Mouse (Mus musculus): Measurements from ENCODE around the gene Slc12a9.

Slc12a9 gene

DNA sequence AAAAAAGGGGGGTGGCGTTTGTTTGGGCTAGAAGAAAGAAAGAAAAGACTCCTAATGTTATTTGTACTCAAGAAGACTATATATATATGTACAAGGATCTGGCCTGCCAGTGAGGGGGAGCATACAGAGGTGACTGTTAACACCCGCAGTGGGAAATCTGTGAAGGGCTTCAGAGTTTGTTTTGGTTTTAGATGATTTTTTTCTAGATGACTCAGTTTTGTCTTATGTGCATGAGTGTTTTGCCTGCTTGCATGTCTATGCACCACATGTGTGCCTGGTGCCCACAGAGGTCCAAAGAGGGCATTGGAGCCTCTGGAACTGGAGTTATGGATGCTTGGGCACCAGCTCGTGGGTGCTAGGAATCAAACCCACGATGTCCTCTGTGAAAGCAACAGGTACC, 13.6 kb upstream of the Slc12a9 start:
- no peak for DNase-seq (ENCODE audit: extremely low read depth, insufficient read length, low spot score)

DNA sequence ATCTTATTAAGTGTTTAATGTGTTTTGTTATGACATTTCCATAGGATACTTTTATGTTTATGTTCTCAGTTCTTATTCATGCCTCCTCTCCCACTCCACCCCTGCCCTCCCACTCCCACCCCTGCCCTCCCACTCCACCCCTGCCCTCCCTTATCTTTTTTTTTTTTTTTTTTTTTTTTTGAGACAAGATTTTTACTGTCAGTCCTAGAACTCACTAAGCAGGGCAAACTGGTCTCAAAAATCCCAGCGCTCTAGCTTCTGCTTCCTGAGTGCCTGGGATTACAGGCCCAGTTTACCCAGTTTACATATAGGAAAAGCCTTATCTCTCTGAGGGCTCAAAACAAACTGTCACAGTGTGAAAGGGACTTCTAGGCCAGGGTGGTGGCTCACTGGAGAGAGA, 13.0 kb upstream of the Slc12a9 start:
- DNase-seq (ENCODE audit: extremely low read depth, insufficient read length, low spot score): no peak

DNA sequence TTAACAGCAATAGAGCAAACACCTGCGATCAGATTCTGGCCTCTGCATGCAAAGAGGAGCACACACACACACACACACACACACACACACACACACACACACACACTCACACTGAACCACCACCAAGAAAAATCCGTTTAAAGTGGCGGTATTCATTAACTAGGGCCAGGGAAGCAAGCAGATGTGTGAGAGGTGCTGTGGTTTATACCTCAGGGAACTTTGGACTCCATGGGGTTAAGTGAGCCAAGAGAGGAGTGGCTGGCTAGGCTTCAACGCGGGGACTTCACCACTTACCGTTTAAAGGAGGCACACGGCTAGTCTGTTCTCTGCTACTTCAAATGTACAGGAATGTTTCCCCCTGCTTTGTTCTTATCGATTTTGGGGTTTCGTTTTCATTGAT, 12.4 kb upstream of the Slc12a9 start:
- peak; percentile 42 for DNase-seq (ENCODE audit: extremely low read depth, insufficient read length, low spot score)

DNA sequence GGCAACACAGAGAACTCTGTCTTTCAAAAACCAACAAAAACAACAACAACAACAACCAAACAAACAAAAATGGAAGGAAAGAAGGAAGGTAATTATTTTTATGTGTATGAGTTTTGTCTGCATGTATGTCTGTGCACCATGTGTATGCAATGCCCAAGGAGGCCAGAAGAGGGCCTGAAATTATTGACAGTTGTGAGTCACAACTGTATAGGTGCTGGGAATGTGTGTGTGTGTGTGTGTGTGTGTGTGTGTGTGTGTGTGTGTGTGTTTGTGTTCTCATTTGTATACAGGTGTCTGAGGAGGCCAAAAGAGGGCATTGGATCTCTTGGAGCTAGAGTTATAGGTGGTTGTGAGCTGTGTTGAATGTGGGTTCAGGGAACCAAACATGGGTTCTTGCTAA, 10.5 kb upstream of the Slc12a9 start:
- no peak for DNase-seq (ENCODE audit: extremely low read depth, insufficient read length, low spot score)

DNA sequence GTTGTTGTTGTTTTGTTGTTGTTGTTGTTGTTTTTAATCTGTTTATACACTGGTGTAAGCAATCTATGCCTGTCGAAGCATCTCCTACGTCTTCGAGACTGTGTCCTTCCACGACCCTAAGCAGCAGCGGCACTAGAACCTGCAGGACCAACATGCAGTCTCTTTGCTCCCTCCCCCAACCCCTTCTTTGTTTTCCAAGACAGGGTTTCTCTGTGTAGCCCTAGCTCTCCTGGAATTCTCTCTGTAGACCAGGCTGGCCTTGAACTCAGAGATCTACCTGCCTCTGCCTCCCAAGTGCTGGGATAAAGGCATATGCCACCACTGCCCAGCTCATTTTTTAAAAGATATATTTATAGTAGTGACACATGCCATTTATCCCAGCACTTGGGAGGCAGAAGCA, 10.0 kb upstream of the Slc12a9 start:
- no peak for DNase-seq (ENCODE audit: extremely low read depth, insufficient read length, low spot score)

DNA sequence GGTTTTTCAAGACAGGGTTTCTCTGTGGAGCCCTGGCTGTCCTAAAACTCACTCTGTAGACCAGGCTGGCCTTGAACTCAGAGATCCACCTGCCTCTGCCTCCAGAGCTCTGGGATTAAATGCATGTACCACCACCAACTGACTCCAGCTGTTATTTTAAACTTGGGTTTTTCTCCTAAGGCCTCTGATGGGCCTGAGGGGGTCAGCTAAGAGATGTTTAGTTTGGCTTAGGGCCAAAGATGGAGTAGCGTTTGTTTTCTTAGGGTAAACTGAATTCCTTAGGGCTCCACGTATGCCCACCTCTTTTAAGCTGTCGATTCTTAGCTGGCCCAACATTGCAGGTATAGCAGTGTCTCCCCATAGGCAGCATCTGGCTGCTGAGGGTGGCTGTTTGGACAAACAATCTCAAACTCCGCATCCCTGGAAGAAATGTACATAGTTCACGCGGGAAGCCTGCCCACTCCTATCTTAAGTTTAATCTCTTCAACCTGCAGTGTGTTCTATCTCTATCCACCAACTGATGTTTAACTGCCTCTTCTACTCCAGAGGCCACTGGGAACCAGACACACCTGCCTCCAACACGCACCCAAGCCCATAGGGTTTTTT, 9.1 kb upstream of the Slc12a9 start:
- DNase-seq (ENCODE audit: extremely low read depth, insufficient read length, low spot score): no peak

DNA sequence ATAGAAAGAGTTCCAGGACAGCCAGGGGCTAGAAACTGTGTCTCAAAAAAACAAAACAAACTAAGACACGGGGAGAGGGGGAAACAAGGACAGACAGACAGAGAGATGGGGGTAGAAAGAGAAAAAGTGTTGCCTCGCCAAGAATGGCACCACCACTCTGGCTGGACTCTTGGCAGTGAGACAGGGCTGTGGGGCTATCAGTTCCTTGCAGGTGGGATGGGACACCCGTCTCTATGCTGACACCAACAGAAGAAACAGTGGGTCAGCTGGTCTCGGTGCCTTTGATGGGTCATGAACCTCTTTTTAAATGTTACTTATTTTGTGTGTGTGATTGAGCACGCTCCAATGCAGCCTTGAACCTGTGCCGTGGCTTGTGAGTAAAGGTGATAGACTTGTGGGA, 6.8 kb upstream of the Slc12a9 start:
- no peak for DNase-seq (ENCODE audit: extremely low read depth, insufficient read length, low spot score)

DNA sequence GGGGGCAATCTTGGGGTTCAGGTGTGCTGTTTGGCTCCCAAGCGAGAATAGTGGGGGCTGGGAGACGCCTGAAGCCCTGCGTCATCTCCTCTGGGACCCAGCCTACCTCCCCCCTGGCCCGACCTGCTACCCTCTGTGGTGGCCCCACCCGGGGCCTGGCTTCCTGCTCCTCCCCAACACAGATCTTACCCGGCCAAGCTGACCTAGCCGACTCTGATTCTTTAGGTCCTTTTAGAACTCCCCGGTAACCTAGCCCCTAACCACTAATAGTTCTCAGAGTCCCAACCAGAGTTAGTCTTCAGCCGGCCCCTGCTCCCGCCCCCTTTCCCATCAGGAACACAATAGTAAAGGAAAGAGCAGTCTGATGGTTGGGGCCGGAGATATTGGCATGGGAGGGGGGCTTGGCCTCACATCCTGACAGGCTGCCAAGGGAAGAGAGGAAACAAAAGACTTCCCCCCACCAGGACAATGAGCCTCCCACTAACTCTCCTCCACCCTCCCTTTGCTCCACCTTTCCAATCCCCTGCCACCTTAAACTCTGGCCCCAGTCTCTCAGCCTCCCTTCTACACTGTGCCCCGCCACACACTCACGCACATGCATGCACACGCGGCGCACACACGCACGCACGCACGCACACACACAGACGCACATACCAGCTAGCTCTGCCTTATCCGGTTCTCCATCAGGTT, 6.0 kb upstream of the Slc12a9 start:
- DNase-seq (ENCODE audit: extremely low read depth, insufficient read length, low spot score): peak; percentile 74

DNA sequence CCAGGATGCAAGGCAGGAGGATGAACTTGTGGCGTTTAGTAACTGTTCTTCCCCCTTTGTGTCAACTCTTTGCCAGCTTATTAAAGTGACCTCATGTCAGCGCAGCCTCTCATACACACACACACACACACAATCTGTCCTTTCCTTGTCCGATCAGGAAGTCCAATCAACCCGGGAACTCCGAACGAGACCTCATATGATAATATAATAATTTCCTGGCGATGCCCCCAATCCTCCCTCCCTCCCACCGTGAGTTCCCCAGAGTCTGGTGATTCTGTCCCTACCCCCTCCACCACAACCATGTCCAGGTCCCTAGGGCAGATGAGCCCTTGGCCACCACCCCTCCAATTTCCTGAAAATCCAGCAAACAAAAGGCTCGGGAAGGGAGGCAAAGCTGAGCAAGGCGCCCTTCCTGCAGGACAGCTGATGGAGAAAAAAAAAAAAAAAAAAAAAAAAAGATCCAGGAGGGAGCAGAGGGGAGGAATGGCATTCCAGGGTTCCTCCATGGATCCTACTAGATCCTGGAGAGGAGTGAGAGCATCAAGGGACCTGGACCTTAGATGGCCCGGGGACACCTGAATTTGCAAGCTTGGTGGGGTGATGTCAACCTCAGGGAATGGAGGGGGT, 5.4 kb upstream of the Slc12a9 start:
- DNase-seq (ENCODE audit: extremely low read depth, insufficient read length, low spot score): peak; percentile 78

DNA sequence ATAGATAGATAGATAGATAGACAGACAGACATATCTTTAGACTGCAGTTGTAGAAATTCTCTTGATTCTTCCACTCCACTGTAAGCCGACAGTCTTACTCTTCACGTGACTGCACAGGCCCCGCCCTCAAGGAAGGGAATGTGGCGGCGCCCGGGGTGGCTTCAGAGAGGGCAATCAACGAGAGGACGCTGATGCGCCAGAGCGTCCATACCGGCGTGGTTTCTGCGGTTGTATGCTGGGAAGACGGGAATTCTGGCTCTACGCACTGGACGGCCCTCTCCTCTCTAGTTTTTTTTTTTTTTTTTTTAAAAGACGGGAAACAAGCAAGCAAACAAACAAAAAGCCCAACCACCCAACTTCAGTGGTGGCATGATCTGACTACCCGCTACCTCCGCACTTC, 4.9 kb upstream of the Slc12a9 start:
- peak; percentile 89 for DNase-seq (ENCODE audit: extremely low read depth, insufficient read length, low spot score)

DNA sequence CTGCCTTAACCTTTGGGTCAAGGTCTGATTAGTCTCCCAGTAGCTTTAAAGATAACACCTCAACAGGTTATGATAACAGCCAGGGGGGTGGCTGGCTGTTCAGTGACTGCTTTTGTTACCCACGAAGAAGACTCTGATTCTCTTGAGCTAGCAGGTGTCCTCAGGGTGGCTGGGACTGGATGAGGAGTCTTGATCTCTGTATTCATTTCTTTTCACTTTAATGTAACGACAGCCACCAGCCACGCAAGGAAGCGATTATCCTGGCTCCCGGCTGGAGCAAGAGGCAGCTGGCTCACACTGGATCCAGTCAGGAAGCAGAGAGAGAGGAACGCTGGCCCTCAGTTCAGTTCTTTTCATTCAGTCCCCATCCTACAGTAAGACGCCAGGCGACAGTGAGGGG, 3.8 kb upstream of the Slc12a9 start:
- no peak for DNase-seq (ENCODE audit: extremely low read depth, insufficient read length, low spot score)

DNA sequence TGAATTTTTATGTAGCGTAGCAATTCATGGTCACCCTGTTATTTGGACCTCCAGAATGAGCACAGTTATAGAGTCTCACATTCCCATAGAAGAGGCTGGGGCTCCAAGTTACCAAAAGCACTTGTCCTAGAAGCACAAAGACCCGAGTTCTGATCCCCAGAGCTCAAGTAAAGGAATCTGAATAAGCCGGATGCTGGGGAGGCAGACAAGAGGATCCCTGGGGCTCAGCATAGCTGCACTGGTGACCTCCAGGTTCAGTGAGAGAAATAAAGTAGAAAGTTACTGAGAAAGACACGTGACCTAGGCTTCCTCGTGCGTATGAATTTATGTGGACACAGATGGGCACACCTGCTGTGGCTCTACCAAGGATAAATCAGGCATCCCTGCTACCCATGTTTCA, 1.7 kb upstream of the Slc12a9 start:
- no peak for DNase-seq (ENCODE audit: extremely low read depth, insufficient read length, low spot score)

DNA sequence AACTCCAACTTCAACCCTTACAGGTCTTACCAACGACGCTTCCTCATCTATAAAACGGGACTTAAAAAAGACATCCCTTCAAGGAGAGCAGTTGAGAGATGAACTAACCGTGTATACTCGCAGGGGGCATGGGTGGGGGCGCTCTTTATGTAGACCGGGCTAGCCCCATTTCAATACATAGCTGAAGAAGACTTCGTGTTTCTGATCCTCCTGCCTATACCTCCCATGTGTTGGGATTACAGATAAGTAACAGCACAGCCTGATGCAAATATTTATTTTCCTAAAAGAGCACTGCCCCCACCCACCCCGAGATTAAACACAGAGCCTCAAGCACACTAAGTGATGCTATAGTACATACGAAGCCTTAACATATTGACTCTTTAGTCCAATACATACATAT, 920 bp upstream of the Slc12a9 start:
- no peak for DNase-seq (ENCODE audit: extremely low read depth, insufficient read length, low spot score)

DNA sequence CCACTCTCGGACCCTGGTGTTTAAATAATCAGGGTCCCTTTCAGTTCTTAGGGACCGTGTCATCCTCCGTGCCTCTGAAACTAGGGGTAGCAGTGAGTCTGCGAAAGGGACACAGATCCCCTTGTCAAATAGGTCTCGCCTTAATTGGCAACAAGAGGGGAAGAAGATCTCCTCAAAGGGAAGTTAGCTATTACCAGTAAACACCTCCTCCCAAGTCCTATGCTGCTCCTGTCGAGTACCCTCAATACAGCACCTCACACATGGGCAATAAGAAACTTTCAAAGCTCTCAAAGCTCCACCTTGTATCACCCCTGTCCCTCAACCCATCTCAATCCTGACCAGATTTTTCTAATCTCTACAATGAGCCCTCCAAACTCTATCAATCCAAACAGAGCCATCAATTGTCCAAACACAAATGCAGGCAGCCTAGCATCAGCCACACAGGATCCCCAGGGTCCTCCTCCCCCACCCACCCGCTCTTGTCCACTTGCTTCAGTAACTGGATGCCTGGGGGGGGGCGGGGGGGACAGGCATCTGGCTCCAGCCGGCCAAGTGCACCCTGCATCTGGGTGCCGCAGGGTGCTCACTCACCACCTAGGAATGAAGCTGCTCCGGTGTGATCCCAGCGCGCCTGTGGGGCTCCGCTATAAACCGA, 413 bp downstream of the Slc12a9 start:
- DNase-seq (ENCODE audit: extremely low read depth, insufficient read length, low spot score): no peak

DNA sequence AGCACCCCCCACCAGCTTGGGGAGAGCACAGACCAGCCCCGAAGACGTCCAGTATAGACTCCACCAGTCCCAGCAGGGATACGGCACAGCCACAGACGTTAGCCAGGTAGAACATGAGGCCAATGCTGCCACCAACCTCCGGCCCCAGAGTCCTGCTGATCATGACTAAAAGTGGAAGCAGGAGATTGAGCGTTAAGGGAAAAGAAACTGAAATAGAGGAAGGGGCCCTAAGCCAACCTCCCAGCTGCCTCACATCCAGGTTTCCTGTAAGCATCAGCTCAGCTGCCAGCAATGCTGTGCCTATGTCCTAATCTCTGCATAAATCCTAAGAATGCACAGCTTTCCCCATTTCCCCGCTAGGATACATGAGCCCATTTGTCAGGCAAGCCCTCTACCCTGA, 2.5 kb downstream of the Slc12a9 start:
- no peak for DNase-seq (ENCODE audit: extremely low read depth, insufficient read length, low spot score)

DNA sequence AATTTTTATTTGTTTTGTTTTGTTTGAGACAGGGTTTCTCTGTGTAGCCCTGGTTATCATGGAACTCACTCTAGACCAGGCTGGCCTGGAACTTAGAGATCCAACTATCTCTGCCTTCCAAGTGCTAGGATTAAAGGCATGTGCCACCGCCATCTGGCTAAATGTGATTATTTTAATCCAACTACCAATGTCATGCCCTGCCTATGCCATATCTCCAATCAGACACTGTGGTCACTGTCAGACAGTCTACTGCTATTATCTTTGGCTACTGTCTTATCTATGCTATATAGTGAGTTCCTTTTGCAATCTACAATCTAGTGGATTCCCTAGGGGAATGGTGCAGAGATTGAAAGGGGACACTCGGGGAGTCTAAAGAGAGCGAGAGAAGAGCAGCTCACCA, 12.4 kb downstream of the Slc12a9 start:
- DNase-seq (ENCODE audit: extremely low read depth, insufficient read length, low spot score): no peak

DNA sequence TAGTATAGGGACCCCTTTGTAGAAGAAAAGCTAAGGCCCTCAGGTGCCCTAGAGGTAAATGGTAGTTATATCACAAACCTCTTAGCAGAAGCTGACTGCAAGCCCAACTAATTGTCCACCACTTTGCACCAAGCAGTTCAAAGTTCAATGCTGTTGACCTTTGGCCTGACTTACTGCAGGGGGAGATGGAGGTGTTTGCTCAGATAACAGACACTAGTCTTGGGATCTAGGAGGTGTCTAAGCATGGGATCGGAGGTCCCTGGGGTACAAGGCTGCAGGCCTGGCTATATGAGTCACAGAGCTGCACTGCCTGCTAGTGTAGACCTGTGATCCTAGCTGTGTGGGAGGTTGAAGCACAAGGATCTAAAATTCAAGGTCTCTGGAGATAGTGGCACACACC, 14.8 kb downstream of the Slc12a9 start:
- DNase-seq (ENCODE audit: extremely low read depth, insufficient read length, low spot score): no peak

DNA sequence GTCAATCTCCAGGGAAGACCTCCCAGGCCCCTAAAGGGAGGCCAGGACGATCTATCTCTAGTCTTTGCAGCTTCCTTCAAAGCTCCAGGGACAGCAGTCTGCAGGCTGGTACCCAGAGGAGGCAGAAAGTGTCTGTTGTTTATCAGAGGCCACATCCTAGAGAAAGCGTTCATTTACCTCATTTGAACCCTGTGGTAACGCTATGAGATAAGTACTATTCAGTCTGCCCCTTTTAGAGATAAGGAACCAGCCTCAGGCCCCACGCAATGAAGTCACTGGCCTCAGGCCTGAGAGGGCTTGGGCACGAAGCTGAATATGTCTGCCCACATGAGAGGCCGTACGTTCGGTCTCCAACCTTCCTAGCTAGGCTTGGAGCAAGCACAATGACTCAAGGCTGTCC, 16.0 kb downstream of the Slc12a9 start:
- no peak for DNase-seq (ENCODE audit: extremely low read depth, insufficient read length, low spot score)

DNA sequence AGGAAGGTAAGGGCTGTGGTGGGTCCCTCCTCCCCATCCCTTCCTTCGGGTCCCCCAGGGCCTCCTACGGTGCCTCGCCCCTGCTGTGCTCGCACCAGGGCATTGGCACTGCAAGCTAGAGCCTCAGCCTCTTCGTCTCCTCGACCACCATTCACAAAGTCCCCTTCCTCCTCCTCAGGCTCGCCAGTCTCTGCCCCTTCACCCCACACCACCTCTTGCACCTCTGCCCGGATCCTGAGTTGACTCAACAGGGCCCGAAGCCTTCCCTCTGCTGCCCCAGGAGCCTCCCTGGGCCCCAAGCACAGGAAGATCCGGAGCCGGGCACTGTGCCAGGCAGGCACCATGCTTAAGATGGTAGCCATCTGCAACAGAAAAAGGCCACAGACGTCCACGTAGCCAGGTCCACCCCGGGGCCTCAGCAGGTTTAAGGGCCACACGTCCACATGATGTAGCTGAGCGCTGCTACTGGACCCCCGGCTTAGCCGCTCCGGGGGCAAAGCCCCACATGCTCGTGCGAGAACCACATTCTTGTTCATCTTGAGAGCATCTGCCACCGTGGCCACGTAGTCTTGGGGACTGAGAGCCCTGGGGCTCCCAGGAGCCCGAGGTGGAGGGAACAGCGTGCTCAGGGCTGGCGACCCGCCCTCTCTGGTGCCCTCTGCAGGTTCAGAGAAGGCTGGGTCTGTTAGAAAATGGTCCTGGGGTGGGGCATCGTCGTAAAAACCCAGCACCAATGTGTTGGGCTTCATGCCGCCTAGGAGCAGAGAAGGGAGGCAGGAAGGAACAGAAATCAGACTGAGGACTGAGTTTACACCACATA, 18.1 kb downstream of the Slc12a9 start:
- peak; percentile 46 for DNase-seq (ENCODE audit: extremely low read depth, insufficient read length, low spot score)

DNA sequence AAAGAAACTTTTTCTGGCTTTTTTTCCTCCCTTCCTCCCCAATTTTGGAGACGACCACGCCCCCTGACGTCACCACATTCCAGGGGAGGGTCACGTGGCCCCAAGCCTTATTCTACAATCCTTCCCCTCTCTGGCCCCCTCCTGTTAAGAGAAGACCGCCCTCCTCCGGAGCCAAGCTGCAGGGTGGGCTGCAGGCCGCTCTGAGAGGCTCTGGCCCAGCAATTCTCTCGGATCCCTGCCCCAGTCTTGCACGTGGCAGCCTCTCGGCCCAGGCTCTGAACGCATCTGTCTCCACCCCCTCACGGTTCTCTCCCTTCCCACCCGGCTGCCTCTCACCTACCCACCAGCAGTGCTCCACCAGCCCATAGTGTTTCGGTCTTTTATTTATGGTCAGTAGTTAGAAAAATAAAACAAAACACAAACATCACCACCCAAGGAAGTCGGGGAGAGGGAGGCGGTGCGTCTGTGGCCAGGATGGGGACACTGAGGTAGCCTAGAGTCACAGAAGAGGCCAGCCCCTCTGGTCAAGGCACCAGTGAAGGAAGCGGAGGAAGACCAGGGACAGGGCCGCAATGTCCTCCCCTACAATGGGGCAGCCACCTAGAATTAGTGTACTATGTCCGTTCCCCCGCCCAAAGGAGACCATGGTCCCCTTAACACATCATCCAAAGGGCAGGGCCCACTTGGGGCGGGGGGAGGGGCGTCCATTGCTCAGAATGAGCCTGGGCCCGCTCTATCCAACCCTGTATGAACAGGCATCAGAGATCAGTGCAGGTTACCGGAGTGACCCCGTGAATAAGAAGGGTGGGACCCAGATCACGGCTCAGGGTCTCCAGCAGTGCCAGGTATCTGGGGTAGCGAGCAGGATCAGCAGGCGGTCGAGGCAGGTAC, 19.0 kb downstream of the Slc12a9 start, which contains the start of gene Trip6:
Gene Trip6 (minus strand): TSS at position 212 of the 891 bp plus-strand sequence.
- DNase-seq (ENCODE audit: extremely low read depth, insufficient read length, low spot score): peak; percentile 86

All from 3134 (cell line).